Comparison of ENCODE assay signal across 8 mouse cellular contexts in genomic region chr5:90931911-90932310, GRCm38 (mm10). TPM values are rescaled to one million over a fixed set of nuclear protein-coding genes. Genes with fewer than 3 reads are reported as not detected.
A peak's percentile ranks its signal among the peaks of the same experiment; 100 is the strongest.
DNase-seq lines count a peak whose midpoint lies in the region; ATAC-seq and TF ChIP-seq lines count a peak whose summit lies in the region.

No protein-coding gene starts in this region.

- no peak for DNase-seq in layer of hippocampus, adult 2 months (ENCODE audit: low spot score in 2 of 2)
- no peak for DNase-seq in layer of hippocampus, adult 11-12 months (ENCODE audit: low spot score)
- DNase-seq in hindlimb bud, embryonic 11.5 days (ENCODE audit: extremely low spot score, low read depth, low spot score) = peak; percentile 44
- peak; percentile 35 for DNase-seq in midbrain, postnatal 0 days (ENCODE audit: low spot score)
- no peak for DNase-seq in spleen, adult 18-20 months
- DNase-seq in layer of hippocampus, postnatal 25 days (ENCODE audit: extremely low spot score in 1 of 2, low spot score in 1 of 2) = no peak
- no peak for DNase-seq in left cerebral cortex, adult 8-10 months (ENCODE audit: low spot score in 2 of 2)

- H3K27ac ChIP-seq in layer of hippocampus, adult 2 months = peak overlapping the region; percentile 88
- no peak overlapping the region for H3K27ac ChIP-seq in cortical plate, adult 2 months (ENCODE audit: insufficient read depth, low read length)
- H3K27ac ChIP-seq in midbrain, postnatal 0 days (ENCODE audit: low read depth, low read length) = peak overlapping the region; percentile 98

- WGBS in midbrain, postnatal 0 days = 5% methylated on average over 6 of the region's 6 CpGs

- peak overlapping the region; percentile 93 for H3K9ac ChIP-seq in midbrain, postnatal 0 days (replicated peaks; ENCODE audit: low read length, poor library complexity, severe bottlenecking)

- H3K9me3 ChIP-seq in midbrain, postnatal 0 days (ENCODE audit: low read length) = no peaks in the 10 kb centered on the region

- no peak for TF ChIP-seq CTCF in layer of hippocampus, adult 2 months (conservative IDR thresholded peaks at IDR 0.05)
- TF ChIP-seq CTCF in cortical plate, adult 2 months (IDR thresholded peaks at IDR 0.05; ENCODE audit: extremely low read depth, insufficient read depth, low read length) = no peak
- no peak for TF ChIP-seq CTCF in midbrain, postnatal 0 days (IDR thresholded peaks at IDR 0.05)

- H3K36me3 ChIP-seq in midbrain, postnatal 0 days (ENCODE audit: insufficient read depth, low read length) = no peaks in the 10 kb centered on the region

- peak; percentile 43 for ATAC-seq in midbrain, postnatal 0 days (ENCODE audit: low FRiP score)

- H3K4me2 ChIP-seq in midbrain, postnatal 0 days (ENCODE audit: low read depth, low read length, poor library complexity, severe bottlenecking) = peak overlapping the region; percentile 65

- peaks cover 3% of the 10 kb centered on the region for H3K4me1 ChIP-seq in cortical plate, adult 2 months (ENCODE audit: control insufficient read depth, insufficient read depth, low read length)
- H3K4me1 ChIP-seq in midbrain, postnatal 0 days (ENCODE audit: insufficient read depth, low read length) = 0 out of 2 replicates have a peak, but pooled peaks cover 3% of the 10 kb centered on the region

- no peaks in the 10 kb centered on the region for H3K27me3 ChIP-seq in midbrain, postnatal 0 days (ENCODE audit: insufficient read depth, low read length)

- no peak for TF ChIP-seq POLR2A in cortical plate, adult 2 months (IDR thresholded peaks at IDR 0.05; ENCODE audit: extremely low read depth, insufficient read depth, low read length)

- peak overlapping the region; percentile 76 for H3K4me3 ChIP-seq in layer of hippocampus, adult 2 months
- H3K4me3 ChIP-seq in cortical plate, adult 2 months (ENCODE audit: insufficient read depth, low read length) = peak overlapping the region; percentile 65
- peak overlapping the region; percentile 75 for H3K4me3 ChIP-seq in midbrain, postnatal 0 days (ENCODE audit: low read depth, low read length)

RNA-seq across cellular contexts. Expression of gene Mthfd2l, which starts 1.0 kb away (rescaled TPM):
- 10 to 100 TPM; 18.3 to 24.4 TPM for total RNA-seq in layer of hippocampus, adult 2 months (2021)
- 16.7 and 18.2 TPM in 2 replicates for polyA plus RNA-seq in cortical plate, adult 2 months (2012; rRNA removed)
- total RNA-seq in midbrain, postnatal 0 days (2014; rRNA removed) = 87.4 and 90.9 TPM in 2 replicates
- 54.6 and 54.9 TPM in 2 replicates for polyA plus RNA-seq in midbrain, postnatal 0 days (2015; fragmentation: Nextera tagmentation; extraction: Ambion mirVana)
- 10 to 100 TPM; 13.7 to 15.8 TPM for total RNA-seq in layer of hippocampus, postnatal 25 days (2021)
- total RNA-seq in left cerebral cortex, adult 8-10 months (2022) = 10 to 100 TPM; 16.5 to 20.0 (median 18.4) TPM

RNA-seq across cellular contexts. Expression of gene Cxcl2, which starts 28.2 kb away (rescaled TPM):
- total RNA-seq in layer of hippocampus, adult 2 months (2021) = not detected
- polyA plus RNA-seq in cortical plate, adult 2 months (2012; rRNA removed) = not detected in 2 replicates
- total RNA-seq in midbrain, postnatal 0 days (2014; rRNA removed) = not detected in 2 replicates
- polyA plus RNA-seq in midbrain, postnatal 0 days (2015; fragmentation: Nextera tagmentation; extraction: Ambion mirVana) = 0.14 TPM in 1 of 2 replicates, not detected in the other
- not detected for total RNA-seq in layer of hippocampus, postnatal 25 days (2021)
- not detected for total RNA-seq in left cerebral cortex, adult 8-10 months (2022)

RNA-seq across cellular contexts. Expression of gene Cxcl1, which starts 40.9 kb away (rescaled TPM):
- not detected for total RNA-seq in layer of hippocampus, adult 2 months (2021)
- 0.06 and 0.08 TPM in 2 replicates for polyA plus RNA-seq in cortical plate, adult 2 months (2012; rRNA removed)
- total RNA-seq in midbrain, postnatal 0 days (2014; rRNA removed) = not detected in 2 replicates
- 0.56 and 0.78 TPM in 2 replicates for polyA plus RNA-seq in midbrain, postnatal 0 days (2015; fragmentation: Nextera tagmentation; extraction: Ambion mirVana)
- total RNA-seq in layer of hippocampus, postnatal 25 days (2021) = under 1 TPM in 1 of 2 experiments, not detected in 1; 0.32 TPM
- under 1 TPM in 1 of 4 experiments, not detected in 3; 0.46 TPM for total RNA-seq in left cerebral cortex, adult 8-10 months (2022)

Comparison
In these comparisons a context has a peak if more than half of its experiments do, and no peak if none do; other contexts are left out.
1. DNase-seq: peak in hindlimb bud, embryonic 11.5 days (single experiment) and midbrain, postnatal 0 days (single experiment); none in layer of hippocampus, adult 2 months (0 of 2), layer of hippocampus, adult 11-12 months (single experiment), spleen, adult 18-20 months (0 of 2), layer of hippocampus, postnatal 25 days (0 of 2) and left cerebral cortex, adult 8-10 months (0 of 2).
2. Peak in every context shown above with its lines, with median percentiles within 50 percentile points of each other: H3K4me3 ChIP-seq.